Mouse (Mus musculus): ENCODE results near the gene Trabd2b. TPM values are rescaled to one million over a fixed set of nuclear protein-coding genes. Genes with fewer than 3 reads are reported as not detected.

The Trabd2b gene
- total and polyA plus RNA-seq, 3 experiments, result 0.05 TPM; not detected in 2

DNA sequence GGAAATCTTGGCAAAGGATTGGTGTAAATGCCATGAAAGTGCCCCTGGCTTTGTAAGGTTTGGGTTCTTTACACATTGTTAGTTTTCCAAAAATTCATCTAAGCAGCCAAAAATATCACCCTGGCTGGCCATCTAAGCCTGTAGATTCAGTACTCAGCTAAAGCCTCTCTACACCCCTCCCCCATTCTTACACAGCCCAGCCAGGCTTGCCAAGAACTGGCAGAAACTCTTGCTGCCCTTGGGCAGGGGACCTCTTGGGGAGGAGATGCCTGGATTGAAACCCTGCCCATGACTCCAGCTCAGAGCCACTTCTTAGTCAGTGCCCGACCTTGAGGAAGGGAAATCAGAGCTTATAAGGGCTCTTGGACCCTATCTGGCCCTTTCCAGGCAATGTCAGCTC is 207.6 kb downstream of the Trabd2b start:
- DNase-seq (ENCODE audit: low spot score) (no peak), ATAC-seq (ENCODE audit: extremely low read depth, insufficient number of reproducible peaks, low FRiP score, poor library complexity, severe bottlenecking) (no peak)
- Histone ChIP-seq H3K4me3 (ENCODE audit: low read depth, low read length) (no peak overlapping the region), H3K36me3 (replicated peaks) (no peaks in the 10 kb centered on the region), H3K9me3 (replicated peaks) (peaks cover 16% of the 10 kb centered on the region), H3K27me3 (ENCODE audit: insufficient read depth, low read length) (no peaks in the 10 kb centered on the region), H3K4me1 (ENCODE audit: insufficient read depth, low read depth, low read length) (no peaks in the 10 kb centered on the region)
- TF ChIP-seq CTCF (IDR thresholded peaks at IDR 0.05; ENCODE audit: low read depth, low read length) (no peak), GATA1 (IDR thresholded peaks at IDR 0.05; ENCODE audit: borderline replicate concordance, low read length) (no peak), POLR2AphosphoS5 (IDR thresholded peaks at IDR 0.05; ENCODE audit: insufficient replicate concordance, low read depth, low read length) (no peak), TAL1 (conservative IDR thresholded peaks at IDR 0.05; ENCODE audit: low read depth, low read length) (no peak), GATA2 (IDR thresholded peaks at IDR 0.05; ENCODE audit: borderline replicate concordance, low read depth, low read length) (no peak)

DNA sequence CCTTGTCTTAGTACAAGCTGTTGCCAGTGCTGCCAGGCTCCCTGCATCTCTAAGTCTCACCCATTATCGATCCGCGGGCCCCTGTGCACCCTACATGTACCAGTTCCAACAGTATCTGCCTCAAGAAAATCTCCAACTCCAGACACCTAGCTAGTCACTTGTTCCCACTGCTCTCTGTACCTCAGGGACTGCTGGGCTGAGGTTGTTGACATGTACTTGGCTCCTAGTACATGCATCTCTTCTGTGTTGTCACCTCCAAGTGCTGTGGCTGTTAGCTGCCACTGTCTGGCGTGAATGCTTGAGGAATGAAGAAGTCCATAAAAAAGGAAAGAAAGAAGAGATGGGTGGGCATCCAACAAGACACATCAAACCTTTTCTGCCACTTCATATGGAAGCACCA is 209.2 kb downstream of the Trabd2b start:
- DNase-seq (ENCODE audit: low spot score), result no peak
- H3K4me3 ChIP-seq (ENCODE audit: low read depth, low read length), result no peak overlapping the region
- no peaks in the 10 kb centered on the region for H3K27me3 ChIP-seq (ENCODE audit: insufficient read depth, low read length)
- ATAC-seq (ENCODE audit: extremely low read depth, insufficient number of reproducible peaks, low FRiP score, poor library complexity, severe bottlenecking), result no peak
- H3K9me3 ChIP-seq (replicated peaks), result peaks cover 14% of the 10 kb centered on the region; the same call in 1 of the 2 replicates
- no peaks in the 10 kb centered on the region for H3K4me1 ChIP-seq (ENCODE audit: insufficient read depth, low read depth, low read length)
- TF ChIP-seq CTCF (IDR thresholded peaks at IDR 0.05; ENCODE audit: low read depth, low read length), result no peak
- no peak for TF ChIP-seq TAL1 (conservative IDR thresholded peaks at IDR 0.05; ENCODE audit: low read depth, low read length)
- no peak for TF ChIP-seq GATA1 (IDR thresholded peaks at IDR 0.05; ENCODE audit: borderline replicate concordance, low read length)
- no peak for TF ChIP-seq POLR2AphosphoS5 (IDR thresholded peaks at IDR 0.05; ENCODE audit: insufficient replicate concordance, low read depth, low read length)
- no peak for TF ChIP-seq GATA2 (IDR thresholded peaks at IDR 0.05; ENCODE audit: borderline replicate concordance, low read depth, low read length)
- H3K36me3 ChIP-seq (replicated peaks), result no peaks in the 10 kb centered on the region

DNA sequence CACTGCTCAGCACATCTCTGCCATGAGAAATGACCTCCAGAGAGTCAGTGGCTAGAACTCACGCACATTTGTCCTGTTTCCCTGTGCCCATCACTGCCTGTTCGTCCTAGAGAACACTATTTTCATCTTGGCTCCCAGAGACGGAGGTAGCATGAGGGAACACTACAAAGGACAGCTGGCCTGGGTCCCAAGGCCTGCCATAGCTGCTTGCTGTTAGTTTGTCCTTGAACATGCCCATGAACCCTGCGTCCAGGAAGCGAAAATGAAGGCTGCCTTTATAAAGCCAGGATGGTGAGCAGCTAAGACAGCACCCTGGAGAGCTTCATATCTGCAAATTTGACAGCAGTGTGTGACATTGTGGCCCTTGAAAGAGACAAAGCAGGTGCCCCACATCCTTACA is 216.4 kb downstream of the Trabd2b start:
- H3K4me3 ChIP-seq (ENCODE audit: low read depth, low read length), result no peak overlapping the region
- no peak for TF ChIP-seq GATA1 (IDR thresholded peaks at IDR 0.05; ENCODE audit: borderline replicate concordance, low read length)
- TF ChIP-seq TAL1 (conservative IDR thresholded peaks at IDR 0.05; ENCODE audit: low read depth, low read length), result no peak
- no peak for TF ChIP-seq CTCF (IDR thresholded peaks at IDR 0.05; ENCODE audit: low read depth, low read length)
- TF ChIP-seq POLR2AphosphoS5 (IDR thresholded peaks at IDR 0.05; ENCODE audit: insufficient replicate concordance, low read depth, low read length), result no peak
- peaks cover 17% of the 10 kb centered on the region for H3K9me3 ChIP-seq (replicated peaks)
- H3K36me3 ChIP-seq (replicated peaks), result no peaks in the 10 kb centered on the region
- ATAC-seq (ENCODE audit: extremely low read depth, insufficient number of reproducible peaks, low FRiP score, poor library complexity, severe bottlenecking), result no peak
- DNase-seq (ENCODE audit: low spot score), result no peak
- no peaks in the 10 kb centered on the region for H3K4me1 ChIP-seq (ENCODE audit: insufficient read depth, low read depth, low read length)
- peaks cover 2% of the 10 kb centered on the region; the same call in 1 of the 2 replicates for H3K27me3 ChIP-seq (ENCODE audit: insufficient read depth, low read length)

DNA sequence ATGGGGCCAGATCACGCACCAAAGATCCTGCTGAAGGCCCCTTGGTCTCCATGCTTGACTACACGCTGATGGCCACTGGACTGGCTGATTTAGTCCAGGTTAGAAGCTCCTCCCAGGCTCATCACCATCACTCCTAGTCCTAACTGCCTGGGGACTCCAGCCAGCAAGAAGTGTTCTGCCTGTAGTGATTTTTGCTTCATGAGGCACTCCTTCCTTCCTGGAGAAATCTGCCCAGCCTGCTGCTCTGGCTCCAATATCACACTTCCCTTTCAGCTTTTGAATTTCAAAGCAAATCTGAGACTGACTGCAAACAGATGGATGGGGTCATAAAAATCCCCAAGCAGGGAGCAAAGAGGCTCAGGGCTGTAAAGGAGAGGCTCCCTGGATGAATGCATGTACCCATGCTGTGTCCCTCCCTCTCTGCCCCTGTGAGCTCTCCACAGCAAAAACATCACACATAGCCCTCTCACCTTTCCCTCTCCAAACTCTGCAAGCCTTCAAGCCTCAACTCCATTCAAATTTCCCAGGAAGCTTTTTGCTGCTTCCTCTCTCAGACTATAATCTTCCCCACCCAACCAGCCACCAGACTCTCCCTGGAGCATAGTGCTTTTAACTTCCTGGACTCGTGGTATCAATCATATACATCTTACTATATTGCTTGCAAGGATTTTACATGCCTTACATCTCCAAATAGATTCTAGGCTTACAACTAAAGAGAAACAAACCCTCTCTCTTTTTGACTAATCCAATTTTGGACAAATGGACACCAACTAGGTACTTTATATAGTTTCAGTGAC is 217.8 kb downstream of the Trabd2b start:
- H3K4me1 ChIP-seq (ENCODE audit: insufficient read depth, low read depth, low read length), result no peaks in the 10 kb centered on the region
- H3K4me3 ChIP-seq (ENCODE audit: low read depth, low read length), result no peak overlapping the region
- no peak for TF ChIP-seq GATA1 (IDR thresholded peaks at IDR 0.05; ENCODE audit: borderline replicate concordance, low read length)
- TF ChIP-seq CTCF (IDR thresholded peaks at IDR 0.05; ENCODE audit: low read depth, low read length), result no peak
- no peak for TF ChIP-seq TAL1 (conservative IDR thresholded peaks at IDR 0.05; ENCODE audit: low read depth, low read length)
- TF ChIP-seq POLR2AphosphoS5 (IDR thresholded peaks at IDR 0.05; ENCODE audit: insufficient replicate concordance, low read depth, low read length), result no peak
- no peak for TF ChIP-seq GATA2 (IDR thresholded peaks at IDR 0.05; ENCODE audit: borderline replicate concordance, low read depth, low read length)
- peaks cover 14% of the 10 kb centered on the region for H3K9me3 ChIP-seq (replicated peaks)
- ATAC-seq (ENCODE audit: extremely low read depth, insufficient number of reproducible peaks, low FRiP score, poor library complexity, severe bottlenecking) (no peak), DNase-seq (ENCODE audit: low spot score) (no peak)
- no peaks in the 10 kb centered on the region for H3K36me3 ChIP-seq (replicated peaks)
- peaks cover 2% of the 10 kb centered on the region; the same call in 1 of the 2 replicates for H3K27me3 ChIP-seq (ENCODE audit: insufficient read depth, low read length)

DNA sequence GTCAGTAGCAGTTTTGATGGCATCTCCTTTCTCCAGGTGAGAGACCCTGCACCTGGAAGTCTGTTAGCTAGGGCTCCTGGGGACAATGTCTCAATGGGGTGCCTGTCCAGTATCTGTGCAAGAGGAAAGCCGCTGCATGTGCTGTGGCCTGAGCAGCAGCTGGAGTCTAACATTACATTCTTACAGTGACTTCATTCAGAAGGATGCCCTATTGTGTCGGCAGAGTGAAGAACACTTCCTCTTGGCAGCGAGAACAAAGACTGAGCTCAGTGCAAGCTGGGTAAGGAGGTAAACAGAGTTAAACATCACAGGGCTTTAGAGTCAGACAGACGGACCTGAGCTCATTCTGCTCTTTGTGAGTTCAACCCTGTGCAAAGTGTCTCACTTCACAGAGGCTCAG is 218.8 kb downstream of the Trabd2b start:
- Histone ChIP-seq H3K4me3 (ENCODE audit: low read depth, low read length) (no peak overlapping the region), H3K36me3 (replicated peaks) (no peaks in the 10 kb centered on the region), H3K27me3 (ENCODE audit: insufficient read depth, low read length) (peaks cover 2% of the 10 kb centered on the region; the same call in 1 of the 2 replicates), H3K4me1 (ENCODE audit: insufficient read depth, low read depth, low read length) (no peaks in the 10 kb centered on the region), H3K9me3 (replicated peaks) (peaks cover 14% of the 10 kb centered on the region)
- no peak for DNase-seq (ENCODE audit: low spot score)
- no peak for TF ChIP-seq POLR2AphosphoS5 (IDR thresholded peaks at IDR 0.05; ENCODE audit: insufficient replicate concordance, low read depth, low read length)
- no peak for TF ChIP-seq TAL1 (conservative IDR thresholded peaks at IDR 0.05; ENCODE audit: low read depth, low read length)
- no peak for TF ChIP-seq GATA1 (IDR thresholded peaks at IDR 0.05; ENCODE audit: borderline replicate concordance, low read length)
- TF ChIP-seq GATA2 (IDR thresholded peaks at IDR 0.05; ENCODE audit: borderline replicate concordance, low read depth, low read length), result no peak
- TF ChIP-seq CTCF (IDR thresholded peaks at IDR 0.05; ENCODE audit: low read depth, low read length), result no peak
- ATAC-seq (ENCODE audit: extremely low read depth, insufficient number of reproducible peaks, low FRiP score, poor library complexity, severe bottlenecking), result no peak

DNA sequence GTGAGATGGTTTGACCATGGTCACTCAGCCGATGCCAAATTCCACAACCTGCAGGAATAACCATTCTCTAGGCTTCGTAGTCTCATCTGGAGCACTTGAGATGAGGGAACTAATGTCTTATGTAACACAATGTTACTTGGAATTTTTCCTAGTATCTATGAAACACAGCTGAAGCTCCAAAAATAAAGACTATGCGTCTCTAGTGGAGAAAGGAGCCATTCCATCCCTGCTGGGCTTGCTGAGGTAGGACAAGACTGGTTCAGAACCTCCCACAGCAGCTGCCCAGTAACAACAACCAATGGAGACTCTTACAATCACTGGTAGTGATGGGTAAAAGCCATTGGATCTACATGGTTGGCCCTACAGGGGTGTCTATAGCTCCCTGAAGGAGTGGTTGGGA is 219.4 kb downstream of the Trabd2b start:
- ATAC-seq (ENCODE audit: extremely low read depth, insufficient number of reproducible peaks, low FRiP score, poor library complexity, severe bottlenecking) (no peak), DNase-seq (ENCODE audit: low spot score) (no peak)
- TF ChIP-seq GATA1 (IDR thresholded peaks at IDR 0.05; ENCODE audit: borderline replicate concordance, low read length) (no peak), CTCF (IDR thresholded peaks at IDR 0.05; ENCODE audit: low read depth, low read length) (no peak), POLR2AphosphoS5 (IDR thresholded peaks at IDR 0.05; ENCODE audit: insufficient replicate concordance, low read depth, low read length) (no peak), GATA2 (IDR thresholded peaks at IDR 0.05; ENCODE audit: borderline replicate concordance, low read depth, low read length) (no peak), TAL1 (conservative IDR thresholded peaks at IDR 0.05; ENCODE audit: low read depth, low read length) (no peak)
- Histone ChIP-seq H3K4me1 (ENCODE audit: insufficient read depth, low read depth, low read length) (no peaks in the 10 kb centered on the region), H3K27me3 (ENCODE audit: insufficient read depth, low read length) (peaks cover 2% of the 10 kb centered on the region; the same call in 1 of the 2 replicates), H3K9me3 (replicated peaks) (peaks cover 14% of the 10 kb centered on the region), H3K4me3 (ENCODE audit: low read depth, low read length) (no peak overlapping the region), H3K36me3 (replicated peaks) (no peaks in the 10 kb centered on the region)

Data from G1E (cell line).